Comparison of ENCODE assay signal across 8 mouse cellular contexts in the genomic region with DNA sequence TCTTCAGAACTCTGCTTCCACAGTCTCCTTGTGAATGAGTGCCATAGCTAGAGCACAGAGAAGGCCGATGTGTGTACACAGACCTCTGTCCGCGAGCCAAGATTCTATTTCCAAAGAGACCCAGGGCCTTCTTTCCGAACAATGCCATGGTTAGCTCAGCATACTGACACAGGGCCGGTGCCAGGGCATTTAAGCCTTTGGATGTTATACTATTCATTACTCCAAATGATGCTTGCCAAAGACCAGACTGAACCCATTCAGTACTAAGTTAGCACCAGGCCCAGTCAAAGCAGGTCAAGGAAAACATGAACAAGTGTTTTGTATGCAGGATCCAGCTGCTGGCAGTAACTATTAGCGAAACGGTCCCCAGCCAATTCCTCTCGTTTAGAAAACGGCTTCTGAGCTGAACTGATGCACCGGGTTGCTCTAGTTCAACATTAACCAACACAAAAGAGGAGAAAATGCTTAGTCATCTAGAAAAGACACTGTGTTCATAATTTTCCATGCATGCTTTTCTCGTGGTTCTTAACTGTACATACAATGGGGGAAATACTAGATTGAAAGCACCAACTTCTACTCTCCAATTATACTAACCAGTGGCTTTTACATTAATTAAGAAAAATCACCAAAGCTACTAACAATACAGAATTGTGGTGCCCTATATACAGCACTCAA.
A peak's percentile ranks its signal among the peaks of the same experiment; 100 is the strongest.
DNase-seq lines count a peak whose midpoint lies in the region.

No protein-coding gene starts in this region.

- DNase-seq in adrenal gland, adult 8-10 months, result peak; percentile 22
- DNase-seq in adrenal gland, postnatal 25 days, result no peak
- DNase-seq in cerebellum, adult 18-20 months, result peak; percentile 28 to 32
- DNase-seq in gastrocnemius, postnatal 25 days, result peak; percentile 51
- peak; percentile 63 for DNase-seq in layer of hippocampus, adult 9-10 months (ENCODE audit: low spot score)
- peak; percentile 53 to 83 for DNase-seq in lung, postnatal 4 days
- DNase-seq in telencephalon, adult 2 months (ENCODE audit: low read depth, low spot score), result peak; percentile 43
- DNase-seq in embryo, embryonic 10.5 days (ENCODE audit: low spot score), result no peak

Comparison
In these comparisons a context has a peak if more than half of its experiments do, and no peak if none do; other contexts are left out.
1. DNase-seq: peak in adrenal gland, adult 8-10 months (single experiment), cerebellum, adult 18-20 months (2 of 2), gastrocnemius, postnatal 25 days (single experiment), layer of hippocampus, adult 9-10 months (single experiment), lung, postnatal 4 days (2 of 2) and telencephalon, adult 2 months (single experiment); none in adrenal gland, postnatal 25 days (single experiment) and embryo, embryonic 10.5 days (single experiment).